Mouse (Mus musculus) mouse embryonic stem cell (cell line): Measurements from ENCODE around the gene Ada.

Experiments
- in situ Hi-C, 2 experiments: fragments of 300-500 bp; cut with MboI; formaldehyde crosslinking; loops; 1 replicate in 1 of 2; 3 replicates in 1 of 2; pipeline ENCODE4 v1.14.3; 2019 to 2020; ENCODE audit warnings: low sequenced_read_pairs in 2 of 2, low pct_unique_long_range_greater_than_20kb in 1 of 2, mixed read lengths in 1 of 2; ENCODE audit not compliant: unreplicated experiment in 1 of 2

The Ada gene

GRCm38 (mm10) chr2:163742656-163743055, 7.4 kb downstream of the Ada start:
- in situ Hi-C loops = no loop called here

GRCm38 (mm10) chr2:163735980-163736379, 14.1 kb downstream of the Ada start:
- in situ Hi-C loops = no loop called here

GRCm38 (mm10) chr2:163735163-163735562, 14.9 kb downstream of the Ada start:
- in situ Hi-C loops = no loop called here

GRCm38 (mm10) chr2:163732021-163732420, 18.0 kb downstream of the Ada start:
- in situ Hi-C loops = no loop called here

- in situ Hi-C loops = no loop called here
Measured at GRCm38 (mm10) chr2:163728300-163728699, 21.7 kb downstream of the Ada start.

GRCm38 (mm10) chr2:163726766-163727393, 23.2 kb downstream of the Ada start:
- in situ Hi-C loops = no loop called here

GRCm38 (mm10) chr2:163722550-163722949, 27.5 kb downstream of the Ada start:
- in situ Hi-C loops = no loop called here

GRCm38 (mm10) chr2:163719616-163720015, 30.4 kb downstream of the Ada start:
- in situ Hi-C loops = loop anchor here in 1 of 2 experiments (5.0 kb wide), 1 partner anchor 122 kb away; no protein-coding TSS in a partner anchor

GRCm38 (mm10) chr2:163718951-163719603, 31.0 kb downstream of the Ada start:
- in situ Hi-C loops = loop anchor here in 1 of 2 experiments (5.0 kb wide), 1 partner anchor 122 kb away; no protein-coding TSS in a partner anchor

- in situ Hi-C loops = loop anchor here in 1 of 2 experiments (5.0 kb wide), 1 partner anchor 121 kb away; no protein-coding TSS in a partner anchor
Measured at GRCm38 (mm10) chr2:163718526-163718925, 31.5 kb downstream of the Ada start.

GRCm38 (mm10) chr2:163716853-163717252, 33.2 kb downstream of the Ada start:
- in situ Hi-C loops = loop anchor here in 1 of 2 experiments (5.0 kb wide), 1 partner anchor 120 kb away; no protein-coding TSS in a partner anchor

GRCm38 (mm10) chr2:163716448-163716847, 33.6 kb downstream of the Ada start:
- in situ Hi-C loops = loop anchor here in 1 of 2 experiments (5.0 kb wide), 1 partner anchor 119 kb away; no protein-coding TSS in a partner anchor

GRCm38 (mm10) chr2:163713340-163713739, 36.7 kb downstream of the Ada start:
- in situ Hi-C loops = no loop called here

- in situ Hi-C loops = no loop called here
Measured at GRCm38 (mm10) chr2:163712874-163713273, 37.2 kb downstream of the Ada start.

- in situ Hi-C loops = no loop called here
Measured at GRCm38 (mm10) chr2:163712473-163712872, 37.6 kb downstream of the Ada start.

- in situ Hi-C loops = no loop called here
Measured at GRCm38 (mm10) chr2:163711368-163711868, 38.6 kb downstream of the Ada start.

GRCm38 (mm10) chr2:163710606-163711159, 39.4 kb downstream of the Ada start:
- in situ Hi-C loops = no loop called here

GRCm38 (mm10) chr2:163710000-163710399, 40.0 kb downstream of the Ada start:
- in situ Hi-C loops = no loop called here

GRCm38 (mm10) chr2:163708763-163709250, 41.2 kb downstream of the Ada start:
- in situ Hi-C loops = no loop called here
